Mouse (Mus musculus): ENCODE results near the gene Galnt7. TPM values are rescaled to one million over a fixed set of nuclear protein-coding genes. Genes with fewer than 3 reads are reported as not detected.

Galnt7 gene
- polyA plus RNA-seq, 1 experiment, result 2.0 TPM

DNA sequence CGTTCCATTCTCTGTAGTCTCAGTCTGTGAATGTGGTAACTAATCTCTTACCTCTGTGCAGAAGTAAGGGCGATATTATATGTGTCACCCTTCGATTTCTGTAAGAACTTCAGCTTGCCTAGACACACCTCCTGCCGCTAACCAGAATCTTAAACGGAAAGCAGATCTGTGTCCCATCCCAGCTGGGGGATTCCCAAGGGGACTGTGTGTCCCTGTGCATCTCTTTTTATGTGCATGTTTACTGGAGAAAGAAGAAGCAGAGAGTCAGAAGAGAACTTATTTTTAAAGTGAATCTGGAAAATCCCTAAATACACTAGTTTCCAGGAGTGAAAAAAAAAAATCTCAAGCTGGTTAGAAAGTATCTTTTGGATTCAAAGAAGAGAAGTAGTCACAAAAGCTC lies 75.5 kb downstream of the Galnt7 start:
- 39% methylated on average over 5 of the region's 5 CpGs for WGBS
- Histone ChIP-seq H3K27me3 (ENCODE audit: control insufficient read depth, insufficient read depth, low read length) (no peaks in the 10 kb centered on the region), H3K4me3 (ENCODE audit: extremely low read depth, insufficient read depth, insufficient read length) (no peak overlapping the region), H3K27ac (ENCODE audit: insufficient read depth, low read length) (no peak overlapping the region), H3K36me3 (ENCODE audit: control insufficient read depth, insufficient read depth, low read length) (no peaks in the 10 kb centered on the region; the same call in 1 of the 2 replicates), H3K4me1 (ENCODE audit: control insufficient read depth, insufficient read depth, insufficient read length) (peaks cover 10% of the 10 kb centered on the region; the same call in 1 of the 2 replicates)
- DNase-seq (ENCODE audit: low read depth in 1 of 2, low spot score in 2 of 2), result no peak
- TF ChIP-seq CTCF (IDR thresholded peaks at IDR 0.05; ENCODE audit: extremely low read depth, insufficient read depth, insufficient read length, insufficient replicate concordance), result no peak
- no peak for TF ChIP-seq POLR2A (IDR thresholded peaks at IDR 0.05; ENCODE audit: low read depth, low read length)

GRCm38 (mm10) chr8:57576238-57576637 lies 76.6 kb downstream of the Galnt7 start:
- H3K27ac ChIP-seq (ENCODE audit: insufficient read depth, low read length), result no peak overlapping the region
- TF ChIP-seq CTCF (IDR thresholded peaks at IDR 0.05; ENCODE audit: extremely low read depth, insufficient read depth, insufficient read length, insufficient replicate concordance) (no peak), POLR2A (IDR thresholded peaks at IDR 0.05; ENCODE audit: low read depth, low read length) (no peak)
- H3K4me1 ChIP-seq (ENCODE audit: control insufficient read depth, insufficient read depth, insufficient read length), result peaks cover 10% of the 10 kb centered on the region; the same call in 1 of the 2 replicates
- H3K27me3 ChIP-seq (ENCODE audit: control insufficient read depth, insufficient read depth, low read length), result no peaks in the 10 kb centered on the region
- H3K4me3 ChIP-seq (ENCODE audit: extremely low read depth, insufficient read depth, insufficient read length), result no peak overlapping the region
- DNase-seq (ENCODE audit: low read depth in 1 of 2, low spot score in 2 of 2), result peak; percentile 59 to 70
- no peaks in the 10 kb centered on the region; the same call in 1 of the 2 replicates for H3K36me3 ChIP-seq (ENCODE audit: control insufficient read depth, insufficient read depth, low read length)
- WGBS, result 5% methylated on average over 7 of the region's 7 CpGs

- Histone ChIP-seq H3K4me1 (ENCODE audit: control insufficient read depth, insufficient read depth, insufficient read length) (peaks cover 10% of the 10 kb centered on the region; the same call in 1 of the 2 replicates), H3K36me3 (ENCODE audit: control insufficient read depth, insufficient read depth, low read length) (no peaks in the 10 kb centered on the region; the same call in 1 of the 2 replicates), H3K27me3 (ENCODE audit: control insufficient read depth, insufficient read depth, low read length) (no peaks in the 10 kb centered on the region), H3K4me3 (ENCODE audit: extremely low read depth, insufficient read depth, insufficient read length) (no peak overlapping the region), H3K27ac (ENCODE audit: insufficient read depth, low read length) (no peak overlapping the region)
- TF ChIP-seq CTCF (IDR thresholded peaks at IDR 0.05; ENCODE audit: extremely low read depth, insufficient read depth, insufficient read length, insufficient replicate concordance) (no peak), POLR2A (IDR thresholded peaks at IDR 0.05; ENCODE audit: low read depth, low read length) (no peak)
- DNase-seq (ENCODE audit: low read depth in 1 of 2, low spot score in 2 of 2), result no peak
- 76% methylated on average over 9 of the region's 9 CpGs for WGBS
These were observed 77.5 kb downstream of the Galnt7 start for GRCm38 (mm10) chr8:57575336-57575735.

- 12% methylated on average over 7 of the region's 7 CpGs for WGBS
These were observed 78.4 kb downstream of the Galnt7 start for GRCm38 (mm10) chr8:57574398-57574797.

DNA sequence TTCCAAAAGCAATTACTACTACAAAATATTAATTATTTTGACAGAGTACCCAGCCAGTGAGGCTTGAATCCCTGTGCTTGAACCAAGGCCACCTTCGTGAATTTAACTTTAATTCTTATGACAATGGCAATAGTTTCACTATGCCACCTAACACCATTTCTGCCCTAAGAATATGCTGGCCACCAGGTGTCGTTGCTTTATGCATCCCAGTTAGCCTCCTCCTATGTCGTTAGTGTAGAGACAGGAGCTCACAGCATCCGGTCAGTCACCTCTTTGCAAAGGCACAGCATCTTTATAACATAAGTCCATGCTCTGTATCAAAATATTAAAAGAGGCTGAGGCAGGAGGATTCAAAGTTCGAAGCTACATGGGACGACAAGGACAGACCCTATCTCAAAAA lies 79.0 kb downstream of the Galnt7 start:
- Histone ChIP-seq H3K36me3 (ENCODE audit: control insufficient read depth, insufficient read depth, low read length) (no peaks in the 10 kb centered on the region; the same call in 1 of the 2 replicates), H3K27ac (ENCODE audit: insufficient read depth, low read length) (no peak overlapping the region), H3K4me3 (ENCODE audit: extremely low read depth, insufficient read depth, insufficient read length) (no peak overlapping the region), H3K27me3 (ENCODE audit: control insufficient read depth, insufficient read depth, low read length) (no peaks in the 10 kb centered on the region), H3K4me1 (ENCODE audit: control insufficient read depth, insufficient read depth, insufficient read length) (peaks cover 10% of the 10 kb centered on the region; the same call in 1 of the 2 replicates)
- no peak for DNase-seq (ENCODE audit: low read depth in 1 of 2, low spot score in 2 of 2)
- WGBS, result 85% methylated on average over 6 of the region's 6 CpGs
- TF ChIP-seq CTCF (IDR thresholded peaks at IDR 0.05; ENCODE audit: extremely low read depth, insufficient read depth, insufficient read length, insufficient replicate concordance), result no peak
- no peak for TF ChIP-seq POLR2A (IDR thresholded peaks at IDR 0.05; ENCODE audit: low read depth, low read length)

More at GRCm38 (mm10) chr8:57574398-57574797, 78.4 kb downstream of the Galnt7 start:
- DNase-seq (ENCODE audit: low read depth in 1 of 2, low spot score in 2 of 2), result peak in 1 of 2 experiments; percentile 67
- Histone ChIP-seq H3K27ac (ENCODE audit: insufficient read depth, low read length) (no peak overlapping the region), H3K36me3 (ENCODE audit: control insufficient read depth, insufficient read depth, low read length) (no peaks in the 10 kb centered on the region; the same call in 1 of the 2 replicates), H3K4me1 (ENCODE audit: control insufficient read depth, insufficient read depth, insufficient read length) (peaks cover 10% of the 10 kb centered on the region; the same call in 1 of the 2 replicates), H3K4me3 (ENCODE audit: extremely low read depth, insufficient read depth, insufficient read length) (no peak overlapping the region), H3K27me3 (ENCODE audit: control insufficient read depth, insufficient read depth, low read length) (no peaks in the 10 kb centered on the region)
- peak; percentile 96 for TF ChIP-seq CTCF (IDR thresholded peaks at IDR 0.05; ENCODE audit: extremely low read depth, insufficient read depth, insufficient read length, insufficient replicate concordance)
- TF ChIP-seq POLR2A (IDR thresholded peaks at IDR 0.05; ENCODE audit: low read depth, low read length), result no peak

- no peak overlapping the region for H3K4me3 ChIP-seq (ENCODE audit: extremely low read depth, insufficient read depth, insufficient read length)
These were observed 82.9 kb downstream of the Galnt7 start for GRCm38 (mm10) chr8:57569886-57570285.

DNA sequence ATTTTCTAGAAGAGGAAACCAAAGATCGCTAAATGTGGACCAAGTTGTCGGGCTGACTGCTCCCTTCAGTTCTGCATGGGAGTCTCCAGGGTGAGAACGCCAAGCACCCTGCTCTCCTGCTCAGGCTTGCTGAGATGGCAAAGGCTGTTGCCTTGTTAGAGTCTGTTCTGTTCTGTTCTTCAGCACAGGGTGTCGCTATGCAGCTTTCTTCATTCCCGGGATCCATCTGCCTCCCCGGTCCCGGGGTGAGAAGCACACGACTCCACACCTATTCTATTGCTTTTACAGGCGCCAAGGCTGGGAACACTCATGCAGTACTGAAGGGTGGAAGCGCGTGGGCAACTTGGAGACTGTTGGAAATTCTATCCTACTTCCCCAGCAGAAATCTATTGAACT lies 83.4 kb downstream of the Galnt7 start:
- Histone ChIP-seq H3K4me3 (ENCODE audit: extremely low read depth, insufficient read depth, insufficient read length) (no peak overlapping the region), H3K27ac (ENCODE audit: insufficient read depth, low read length) (no peak overlapping the region), H3K36me3 (ENCODE audit: control insufficient read depth, insufficient read depth, low read length) (no peaks in the 10 kb centered on the region; the same call in 1 of the 2 replicates), H3K4me1 (ENCODE audit: control insufficient read depth, insufficient read depth, insufficient read length) (no peaks in the 10 kb centered on the region), H3K27me3 (ENCODE audit: control insufficient read depth, insufficient read depth, low read length) (no peaks in the 10 kb centered on the region)
- TF ChIP-seq CTCF (IDR thresholded peaks at IDR 0.05; ENCODE audit: extremely low read depth, insufficient read depth, insufficient read length, insufficient replicate concordance), result no peak
- no peak for TF ChIP-seq POLR2A (IDR thresholded peaks at IDR 0.05; ENCODE audit: low read depth, low read length)
- no peak for DNase-seq (ENCODE audit: low read depth in 1 of 2, low spot score in 2 of 2)
- 84% methylated on average over 11 of the region's 11 CpGs for WGBS

More at GRCm38 (mm10) chr8:57569886-57570285, 82.9 kb downstream of the Galnt7 start:
- TF ChIP-seq CTCF (IDR thresholded peaks at IDR 0.05; ENCODE audit: extremely low read depth, insufficient read depth, insufficient read length, insufficient replicate concordance) (no peak), POLR2A (IDR thresholded peaks at IDR 0.05; ENCODE audit: low read depth, low read length) (no peak)
- no peaks in the 10 kb centered on the region for H3K4me1 ChIP-seq (ENCODE audit: control insufficient read depth, insufficient read depth, insufficient read length)
- H3K27me3 ChIP-seq (ENCODE audit: control insufficient read depth, insufficient read depth, low read length), result no peaks in the 10 kb centered on the region
- H3K36me3 ChIP-seq (ENCODE audit: control insufficient read depth, insufficient read depth, low read length), result no peaks in the 10 kb centered on the region; the same call in 1 of the 2 replicates
- WGBS, result 93% methylated on average over 6 of the region's 6 CpGs
- no peak for DNase-seq (ENCODE audit: low read depth in 1 of 2, low spot score in 2 of 2)
- H3K27ac ChIP-seq (ENCODE audit: insufficient read depth, low read length), result no peak overlapping the region

All from spleen, adult 2 months (tissue).